Mouse (Mus musculus) effector memory CD4-positive, alpha-beta T cell, adult 5 months (primary cell): ENCODE data around the gene Rps13. TPM values are rescaled to one million over a fixed set of nuclear protein-coding genes. Genes with fewer than 3 reads are reported as not detected.

Source experiments
- polyA plus RNA-seq: library from polyadenylated mRNA; unstranded; fragments of 100-300 nt; shearing (Covaris generic); gene quantifications from one replicate; pipeline ENCODE4 v1.2.1, GENCODE M21; 2017

Gene Rps13
- polyA plus RNA-seq = 802 TPM

GRCm38 (mm10) chr7:116333713-116334668 is at the start of gene Rps13:
Gene Rps13, minus strand, starts transcription at chr7:116334195.

GRCm38 (mm10) chr7:116307871-116308631 is 25.9 kb downstream of the Rps13 start, which contains the start of gene Plekha7:
Gene Plekha7, minus strand, starts transcription at chr7:116308376.

Other genes with a start within 250 kb of the Rps13 start
- 0.51 TPM for gene Gm4353, start 249.6 kb downstream of the Rps13 start, polyA plus RNA-seq
- 17.6 TPM for gene Plekha7, start 25.8 kb downstream of the Rps13 start, polyA plus RNA-seq
- gene Pik3c2a, start 109.3 kb upstream of the Rps13 start, polyA plus RNA-seq = 33.9 TPM
- gene Nucb2, start 170.2 kb upstream of the Rps13 start, polyA plus RNA-seq = 4.0 TPM